Mouse (Mus musculus): ENCODE data around the gene Ppie.
A peak's percentile ranks its signal among the peaks of the same experiment; 100 is the strongest.
"Not testable (repeated sequence)": the region's sequence is repeated elsewhere in the genome, so short reads cannot be mapped to it uniquely, and the experiment has no call there.

Gene Ppie

DNA sequence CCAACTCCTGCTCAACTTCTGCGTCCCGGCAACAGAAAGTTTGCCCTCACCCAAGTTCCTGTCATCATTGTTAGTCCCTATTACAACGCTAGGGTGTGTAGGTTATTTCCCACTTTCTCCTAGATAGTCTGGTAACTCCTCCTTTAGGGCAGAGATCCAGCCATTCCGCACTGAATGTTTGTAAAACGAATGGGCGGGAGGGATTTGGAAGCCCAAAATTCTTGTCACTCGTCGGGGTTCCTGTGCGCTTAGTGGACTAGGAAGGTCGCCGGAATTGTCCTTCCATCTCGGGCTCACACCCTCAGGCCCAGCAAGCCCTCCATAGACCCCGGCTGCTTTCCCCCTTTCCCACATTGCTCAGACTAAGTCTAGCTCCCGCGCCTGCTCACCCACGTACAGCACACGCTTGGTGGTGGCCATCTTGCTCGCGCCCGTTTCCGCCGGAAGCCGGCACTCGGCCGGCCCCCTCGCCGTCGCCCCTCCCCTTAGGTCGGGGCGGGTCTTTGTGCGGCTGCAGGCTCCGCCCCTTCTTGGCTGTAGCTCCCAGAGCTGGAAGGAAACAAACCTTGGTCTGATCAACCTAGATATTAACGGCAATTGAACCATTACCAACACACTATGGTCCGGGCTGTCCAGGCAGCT lies at the start of gene Ppie:
Ppie (minus strand) TSS at position 439 of the 642 bp plus-strand sequence.
- peak; percentile 38 to 69 for DNase-seq (ENCODE audit: low spot score in 2 of 2)

GRCm38 (mm10) chr4:123184816-123185215 lies 45.1 kb upstream of the Ppie start:
- no peak for DNase-seq (ENCODE audit: low spot score in 2 of 2)

- DNase-seq (ENCODE audit: low spot score in 2 of 2) = peak; percentile 14 to 28
These were observed 43.7 kb upstream of the Ppie start for GRCm38 (mm10) chr4:123183239-123184056.

DNA sequence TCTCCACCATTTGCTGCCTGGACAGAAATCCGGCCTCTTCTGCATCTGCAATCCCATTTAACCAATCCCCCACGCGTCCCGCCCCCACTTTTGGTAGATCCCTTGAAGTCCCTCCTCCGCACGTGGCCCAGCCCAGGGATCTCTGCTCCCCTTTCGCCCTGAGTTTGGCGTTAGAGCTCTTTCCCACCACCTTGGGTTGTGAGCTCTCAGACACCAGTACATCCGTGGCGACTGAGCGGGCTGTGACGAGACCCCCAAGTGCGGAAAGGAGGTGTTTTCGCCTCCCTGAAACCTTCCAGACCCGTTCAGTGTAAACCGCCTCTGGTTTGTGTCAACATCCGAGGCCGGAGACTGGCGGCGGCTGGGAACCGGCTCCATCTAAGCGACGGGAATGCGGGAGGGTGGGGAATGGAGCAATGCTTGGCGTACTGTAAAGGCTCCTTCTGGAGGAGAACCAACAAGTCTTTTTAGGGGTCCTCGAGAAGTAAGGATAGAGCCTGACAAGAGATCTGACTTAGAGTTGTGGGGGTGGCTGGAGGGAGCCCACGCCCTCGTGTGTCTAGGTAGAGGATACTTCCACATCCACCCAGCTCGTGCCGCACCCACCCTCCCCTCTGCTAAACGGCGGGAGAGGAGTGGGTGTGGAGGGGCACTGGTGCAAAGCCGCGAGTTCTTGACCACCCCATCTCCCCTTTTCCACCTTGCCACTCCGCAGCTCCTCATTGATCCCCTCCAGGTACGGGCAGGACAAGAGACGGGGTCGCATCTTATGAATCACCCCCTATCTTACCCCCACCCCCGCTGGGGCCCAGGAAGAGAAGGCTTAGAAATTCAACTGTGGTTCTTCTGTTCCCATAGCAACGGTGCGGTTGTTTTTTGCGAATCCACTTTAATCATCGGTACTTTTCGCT lies 42.8 kb upstream of the Ppie start, which contains the start of gene Hpcal4:
Hpcal4 (plus strand) TSS at position 900 of the 911 bp plus-strand sequence.
- DNase-seq (ENCODE audit: low spot score in 2 of 2) = no peak

GRCm38 (mm10) chr4:123171811-123172210 lies 32.1 kb upstream of the Ppie start:
- no peak for DNase-seq (ENCODE audit: low spot score in 2 of 2)

GRCm38 (mm10) chr4:123164157-123164556 lies 24.4 kb upstream of the Ppie start:
- no peak for DNase-seq (ENCODE audit: low spot score in 2 of 2)

GRCm38 (mm10) chr4:123162305-123162917 lies 22.7 kb upstream of the Ppie start:
- DNase-seq (ENCODE audit: low spot score in 2 of 2) = no peak

DNA sequence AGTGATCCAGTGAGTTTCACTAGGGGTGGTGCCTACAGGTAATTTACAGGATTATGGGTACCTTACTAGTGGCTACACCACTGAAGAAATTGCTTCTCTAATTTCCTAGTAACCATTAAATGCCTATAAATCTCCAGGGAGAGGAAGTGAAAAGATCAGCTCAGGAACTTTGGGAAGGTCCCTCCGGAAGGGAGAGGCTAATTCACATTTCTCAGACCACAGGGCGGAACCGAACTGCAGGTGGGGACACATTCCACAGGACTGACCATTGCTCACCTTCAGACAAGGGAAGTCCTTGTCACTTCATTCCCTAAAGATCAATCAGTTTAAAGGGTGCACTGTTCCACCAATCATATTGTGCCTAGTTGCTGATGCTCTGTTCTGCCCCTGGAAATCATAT lies 21.5 kb upstream of the Ppie start:
- not testable (repeated sequence) for DNase-seq (ENCODE audit: low spot score in 2 of 2)

- no peak for DNase-seq (ENCODE audit: low spot score in 2 of 2)
These were observed 20.8 kb upstream of the Ppie start for GRCm38 (mm10) chr4:123160571-123160970.

DNA sequence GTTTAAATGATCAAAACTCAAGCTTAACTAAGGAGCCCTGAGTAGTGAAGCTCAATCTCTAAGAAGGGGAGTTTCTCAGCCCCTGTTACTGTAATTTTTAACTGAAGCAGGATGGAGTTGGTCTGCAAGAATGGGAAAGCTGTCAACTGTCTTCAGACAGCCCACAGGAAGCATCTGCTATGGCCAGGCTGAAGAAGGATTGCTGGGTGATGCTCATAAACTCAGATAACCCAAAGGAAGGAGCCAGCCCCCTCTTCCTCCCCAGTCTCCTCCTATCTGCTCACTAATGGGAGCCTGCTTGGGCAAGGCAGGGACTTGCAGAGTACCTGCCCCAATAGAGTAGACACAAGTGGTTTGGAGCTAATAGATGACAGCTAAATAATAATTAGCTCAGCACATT lies 16.1 kb upstream of the Ppie start:
- no peak for DNase-seq (ENCODE audit: low spot score in 2 of 2)

GRCm38 (mm10) chr4:123155427-123155826 lies 15.7 kb upstream of the Ppie start:
- no peak for DNase-seq (ENCODE audit: low spot score in 2 of 2)

GRCm38 (mm10) chr4:123155004-123155403 lies 15.3 kb upstream of the Ppie start:
- DNase-seq (ENCODE audit: low spot score in 2 of 2) = peak in 1 of 2 experiments; percentile 25

GRCm38 (mm10) chr4:123152976-123153375 lies 13.2 kb upstream of the Ppie start:
- DNase-seq (ENCODE audit: low spot score in 2 of 2) = no peak

- DNase-seq (ENCODE audit: low spot score in 2 of 2) = no peak
These were observed 12.3 kb upstream of the Ppie start for GRCm38 (mm10) chr4:123152003-123152402.

DNA sequence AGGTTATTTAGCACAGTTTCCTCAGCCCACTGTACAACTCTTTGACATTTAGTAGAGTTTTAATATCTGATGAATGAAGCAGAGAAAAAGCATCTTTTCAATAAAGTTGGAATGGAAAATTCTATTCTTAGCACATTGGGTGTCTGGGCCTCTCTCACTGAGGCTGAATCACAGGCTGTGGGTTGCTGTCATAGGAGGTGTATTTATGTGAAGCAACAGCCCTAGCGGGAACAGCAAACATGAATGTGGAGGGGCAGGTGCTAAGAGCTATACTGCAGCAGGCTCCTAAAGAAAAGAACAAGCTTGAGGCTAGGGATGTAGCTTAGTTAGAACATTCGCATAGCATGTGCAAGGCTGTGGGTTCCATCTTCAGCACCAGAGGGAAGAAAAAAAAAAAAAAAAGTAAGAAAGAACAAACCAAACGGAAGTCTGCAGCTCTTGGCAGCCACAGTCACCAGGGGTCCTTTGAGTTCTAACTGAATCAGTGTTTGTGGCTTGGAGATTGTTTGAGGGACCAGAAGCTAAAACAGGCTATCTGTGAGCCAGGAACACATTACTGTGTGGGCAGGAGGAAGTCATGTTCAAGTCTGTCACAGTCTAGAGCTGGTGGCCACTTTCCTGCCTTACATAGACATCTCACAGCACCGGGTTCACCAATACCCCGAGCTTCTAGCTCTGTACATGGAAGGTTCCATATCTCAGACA lies 7.8 kb upstream of the Ppie start:
- DNase-seq (ENCODE audit: low spot score in 2 of 2) = peak in 1 of 2 experiments; percentile 4

DNA sequence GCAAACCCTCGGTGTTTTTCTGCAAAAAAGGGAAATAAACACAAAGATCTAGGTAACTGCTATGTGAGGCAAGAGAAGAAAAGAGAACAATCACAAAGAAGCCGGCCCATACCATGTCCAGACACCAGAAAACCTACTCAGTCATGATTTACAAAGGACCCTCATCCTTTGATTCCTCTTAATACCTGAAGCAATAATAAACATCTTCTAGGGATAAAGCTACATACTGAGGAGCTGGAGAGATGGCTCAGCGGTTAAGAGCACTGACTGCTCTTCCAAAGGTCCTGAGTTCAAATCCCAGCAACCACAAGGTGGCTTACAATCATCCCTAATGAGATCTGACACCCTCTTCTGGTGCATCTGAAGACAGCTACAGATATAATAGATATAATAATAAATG lies 2.2 kb downstream of the Ppie start:
- no peak for DNase-seq (ENCODE audit: low spot score in 2 of 2)

GRCm38 (mm10) chr4:123127051-123127450 lies 12.7 kb downstream of the Ppie start:
- no peak for DNase-seq (ENCODE audit: low spot score in 2 of 2)

- DNase-seq (ENCODE audit: low spot score in 2 of 2) = no peak
These were observed 13.1 kb downstream of the Ppie start for GRCm38 (mm10) chr4:123126626-123127025.

- DNase-seq (ENCODE audit: low spot score in 2 of 2) = no peak
These were observed 18.5 kb downstream of the Ppie start for GRCm38 (mm10) chr4:123121286-123121685.

- DNase-seq (ENCODE audit: low spot score in 2 of 2) = not testable (repeated sequence)
These were observed 23.1 kb downstream of the Ppie start for GRCm38 (mm10) chr4:123116640-123117039.

- DNase-seq (ENCODE audit: low spot score in 2 of 2) = no peak
These were observed 23.7 kb downstream of the Ppie start, which contains the start of gene Oxct2b for GRCm38 (mm10) chr4:123116011-123116410. Gene Oxct2b, plus strand, starts transcription at chr4:123116266.

All from thymus, postnatal 10 days (tissue).